Mouse (Mus musculus): ENCODE results near the gene Ntrk2.

DNA sequence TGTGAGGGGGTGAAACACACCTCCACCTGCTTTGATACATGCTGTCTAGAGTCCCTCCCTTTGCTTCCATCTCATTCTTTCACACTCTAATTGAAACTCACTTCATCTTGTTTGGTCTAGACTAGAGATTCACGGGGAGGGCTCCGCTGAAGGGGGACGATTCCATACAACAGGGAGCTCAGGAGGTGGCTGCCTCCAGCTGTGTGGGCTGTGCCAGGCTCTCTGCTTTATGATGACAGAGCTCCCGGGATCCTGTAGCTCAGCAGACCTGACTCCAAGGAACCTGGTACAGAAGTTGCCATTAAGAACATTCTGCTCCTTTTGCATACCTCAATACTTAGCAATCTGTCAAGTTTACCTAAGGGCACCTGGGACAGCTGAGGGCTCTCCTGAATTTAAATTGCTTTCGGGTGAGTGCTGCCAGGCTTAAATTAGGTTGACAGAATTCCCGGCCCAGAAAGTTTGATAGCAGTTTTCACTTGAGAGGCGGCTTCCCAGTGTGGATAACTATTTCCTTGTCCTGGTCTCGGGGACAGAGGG lies 129.7 kb downstream of the Ntrk2 start:
- TF ChIP-seq CTCF (IDR thresholded peaks at IDR 0.05; ENCODE audit: insufficient read depth, low read length) (no peak), POLR2A (IDR thresholded peaks at IDR 0.05; ENCODE audit: borderline replicate concordance, extremely low read depth, low read depth, low read length) (no peak)

All from lung, adult 2 months (tissue).